ENCODE assay signal across 18 mouse cellular contexts in the genomic region with DNA sequence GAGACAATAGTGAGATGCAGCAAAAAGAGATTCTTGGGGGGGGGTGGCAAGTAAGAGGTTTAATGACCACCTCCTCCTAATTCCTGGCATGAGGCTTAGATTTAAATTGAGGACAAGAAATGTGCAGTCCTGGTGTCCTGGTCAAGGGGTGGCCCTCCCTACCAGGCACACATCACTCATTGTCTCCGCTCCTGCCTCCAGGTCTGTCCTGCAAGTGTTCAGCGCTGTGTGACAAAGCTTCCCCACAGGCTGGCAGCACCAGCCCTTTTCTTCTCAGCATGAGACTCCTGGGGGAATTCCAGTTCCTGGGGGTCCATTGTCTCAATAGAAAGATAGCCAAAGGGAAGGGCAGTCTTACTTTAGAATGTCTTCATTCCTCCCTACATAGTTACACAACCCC. TPM values are rescaled to one million over a fixed set of nuclear protein-coding genes. Genes with fewer than 3 reads are reported as not detected.
DNase-seq lines count a peak whose midpoint lies in the region; ATAC-seq lines count a peak whose summit lies in the region.
"Had no signal": no experiment of that assay in that cellular context is flagged by ENCODE, and none has a peak within 500 bp of the region (broad histone marks: within the 10 kb centered on the region; RNA-seq: fewer than 3 reads in every experiment).

No protein-coding gene starts in this region.

- no peak overlapping the region for H3K4me3 ChIP-seq in midbrain, embryonic 13.5 days (replicated peaks)
- H3K4me3 ChIP-seq in midbrain, embryonic 16.5 days (ENCODE audit: low read depth, low read length), result no peak overlapping the region
- no peak overlapping the region for H3K4me3 ChIP-seq in heart, embryonic 11.5 days (ENCODE audit: low read depth, low read length)
- H3K4me3 ChIP-seq: embryonic facial prominence, embryonic 13.5 days; gastrocnemius, adult 2 months; heart, adult 2 months; limb, embryonic 13.5 days had no signal

- no peak overlapping the region for H3K9ac ChIP-seq in midbrain, embryonic 13.5 days (replicated peaks)
- H3K9ac ChIP-seq in midbrain, embryonic 16.5 days (ENCODE audit: low read depth, low read length), result no peak overlapping the region
- H3K9ac ChIP-seq in heart, embryonic 11.5 days (ENCODE audit: low read depth, low read length), result no peak overlapping the region
- H3K9ac ChIP-seq: embryonic facial prominence, embryonic 13.5 days; limb, embryonic 13.5 days; liver, postnatal 0 days had no signal

- no peaks in the 10 kb centered on the region for H3K36me3 ChIP-seq in midbrain, embryonic 13.5 days
- no peaks in the 10 kb centered on the region for H3K36me3 ChIP-seq in midbrain, embryonic 16.5 days (ENCODE audit: control insufficient read depth, insufficient read depth, low read length)
- no peaks in the 10 kb centered on the region for H3K36me3 ChIP-seq in heart, embryonic 11.5 days (ENCODE audit: control insufficient read depth, insufficient read depth, low read length)
- H3K36me3 ChIP-seq: embryonic facial prominence, embryonic 13.5 days; limb, embryonic 13.5 days had no signal

- H3K9me3 ChIP-seq in midbrain, embryonic 13.5 days, result no peaks in the 10 kb centered on the region
- no peaks in the 10 kb centered on the region for H3K9me3 ChIP-seq in midbrain, embryonic 16.5 days (replicated peaks; ENCODE audit: control insufficient read depth, low read length, poor library complexity, severe bottlenecking)
- no peaks in the 10 kb centered on the region for H3K9me3 ChIP-seq in heart, embryonic 11.5 days (replicated peaks; ENCODE audit: control insufficient read depth, low read length)
- H3K9me3 ChIP-seq: embryonic facial prominence, embryonic 13.5 days; G1E; limb, embryonic 13.5 days had no signal

- peaks cover 16% of the 10 kb centered on the region for H3K4me1 ChIP-seq in midbrain, embryonic 13.5 days (replicated peaks)
- H3K4me1 ChIP-seq in midbrain, embryonic 16.5 days (ENCODE audit: control insufficient read depth, insufficient read depth, low read length), result peaks cover 8% of the 10 kb centered on the region
- peaks cover 2% of the 10 kb centered on the region for H3K4me1 ChIP-seq in heart, embryonic 11.5 days (ENCODE audit: control insufficient read depth, insufficient read depth, low read length)

- H3K27ac ChIP-seq in midbrain, embryonic 13.5 days, result no peak overlapping the region
- no peak overlapping the region for H3K27ac ChIP-seq in midbrain, embryonic 16.5 days (ENCODE audit: low read length)
- no peak overlapping the region for H3K27ac ChIP-seq in heart, embryonic 11.5 days (ENCODE audit: low read depth, low read length)
- H3K27ac ChIP-seq: embryonic facial prominence, embryonic 13.5 days; gastrocnemius, adult 2 months; heart, adult 2 months; limb, embryonic 13.5 days had no signal

- DNase-seq in heart, adult 11 months, result peak; percentile 80
- no peak for DNase-seq in heart, postnatal 36 days
- peak; percentile 93 for DNase-seq in R1 (ENCODE audit: low read depth, low spot score)
- DNase-seq in mesoderm, embryonic 11.5 days (ENCODE audit: low read depth, low spot score), result peak; percentile 34
- DNase-seq in adrenal gland, postnatal 10 days, result no peak
- DNase-seq: cerebellum, postnatal 14 days; gastrocnemius, adult 2 months; heart, adult 2 months; liver, postnatal 0 days; lung, postnatal 4 days; thymus, postnatal 4 days had no signal

- 6% methylated on average over 2 of the region's 2 CpGs for WGBS in midbrain, embryonic 13.5 days
- WGBS in midbrain, embryonic 16.5 days, result 6% methylated on average over 2 of the region's 2 CpGs
- WGBS in heart, embryonic 11.5 days (ENCODE audit: insufficient replicate concordance), result 25% methylated on average over 2 of the region's 2 CpGs

- intact Hi-C loops in heart, postnatal 36 days (cut with DNase I), result loop anchor here (10.0 kb wide), 1 partner anchor 496 kb away; a partner anchor contains a TSS

- ATAC-seq in midbrain, embryonic 13.5 days, result no peak
- ATAC-seq in midbrain, embryonic 16.5 days, result no peak
- no peak for ATAC-seq in heart, embryonic 11.5 days (replicated peaks; ENCODE audit: insufficient number of reproducible peaks, low FRiP score, low TSS enrichment)
- ATAC-seq: forebrain, embryonic 16.5 days; liver, postnatal 0 days had no signal

- peaks cover 26% of the 10 kb centered on the region for H3K27me3 ChIP-seq in midbrain, embryonic 13.5 days
- H3K27me3 ChIP-seq in midbrain, embryonic 16.5 days (ENCODE audit: control insufficient read depth, insufficient read depth, low read depth, low read length), result peaks cover 3% of the 10 kb centered on the region
- H3K27me3 ChIP-seq in heart, embryonic 11.5 days (ENCODE audit: control insufficient read depth, insufficient read depth, low read length), result no peaks in the 10 kb centered on the region

- H3K4me2 ChIP-seq in midbrain, embryonic 13.5 days (replicated peaks), result peak overlapping the region; percentile 23; the same call in 1 of the 2 replicates
- H3K4me2 ChIP-seq in midbrain, embryonic 16.5 days (ENCODE audit: low read length), result no peak overlapping the region
- H3K4me2 ChIP-seq in heart, embryonic 11.5 days, result no peak overlapping the region
- H3K4me2 ChIP-seq: embryonic facial prominence, embryonic 13.5 days; limb, embryonic 13.5 days had no signal

RNA-seq across cellular contexts. Expression of a gene that starts 6.8 kb away (rescaled TPM):
- 10 to 100 TPM; 23.4 to 25.7 TPM for total RNA-seq in heart, postnatal 36 days (2021)
- polyA plus RNA-seq in midbrain, embryonic 13.5 days (2015; fragmentation: Nextera tagmentation; extraction: Ambion mirVana), result 18.6 and 21.1 TPM in 2 replicates
- polyA plus RNA-seq in midbrain, embryonic 16.5 days (2015; fragmentation: Nextera tagmentation; extraction: Ambion mirVana), result 15.1 and 17.6 TPM in 2 replicates
- total RNA-seq in adrenal gland, postnatal 10 days (2021), result 10 to 100 TPM; 11.6 to 16.2 TPM
- 9.8 and 12.5 TPM in 2 replicates for polyA plus RNA-seq in heart, embryonic 11.5 days (2014; fragmentation: Nextera tagmentation; extraction: Ambion mirVana)

Comparison
In these comparisons a context has a peak if more than half of its experiments do, and no peak if none do; other contexts are left out.
1. DNase-seq: peak in heart, adult 11 months (single experiment), R1 (single experiment) and mesoderm, embryonic 11.5 days (single experiment); none in heart, postnatal 36 days (0 of 2) and adrenal gland, postnatal 10 days (single experiment).